Mouse (Mus musculus): ENCODE measurements at regions not wholly inside any gene's neighbourhood (a gene's known extent, or its start where the extent isn't known, plus 50 kb on each side); places are given as distances from the start of the nearest gene placed in this dataset.

- DNase-seq (ENCODE audit: low read depth in 2 of 2, low spot score in 2 of 2): no peak
These were observed 330.6 kb upstream of the Mki67 start for GRCm38 (mm10) chr7:136046645-136047363.

DNA sequence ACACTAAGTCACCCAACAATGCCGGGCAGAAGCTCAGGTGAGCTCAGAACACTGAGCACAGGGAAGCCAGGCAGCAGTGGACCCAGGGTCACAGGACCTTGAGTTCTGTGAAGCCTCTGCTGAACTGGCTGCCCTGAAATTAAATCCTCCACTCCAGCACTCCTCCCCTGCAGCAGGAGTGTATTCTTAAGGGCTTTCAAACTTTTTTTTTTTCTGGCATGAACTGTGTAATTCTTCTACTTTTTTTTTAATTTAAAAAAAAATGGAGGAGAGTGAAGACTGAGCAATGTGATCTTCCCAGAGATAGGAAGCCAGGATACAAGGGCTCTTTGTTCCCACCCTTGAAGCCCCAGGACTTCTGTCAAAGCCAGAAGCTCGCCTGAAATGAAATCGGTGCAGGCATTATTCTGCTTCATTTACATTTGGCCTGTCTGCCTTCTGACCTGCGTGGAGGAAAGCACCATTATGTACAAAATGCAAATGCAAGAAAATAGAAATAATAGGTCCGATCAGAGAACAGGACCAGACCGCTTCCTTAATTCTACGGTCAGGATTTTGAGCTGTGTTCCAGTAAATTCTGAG is 331.3 kb upstream of the Mki67 start:
- DNase-seq (ENCODE audit: low read depth in 2 of 2, low spot score in 2 of 2): no peak

DNA sequence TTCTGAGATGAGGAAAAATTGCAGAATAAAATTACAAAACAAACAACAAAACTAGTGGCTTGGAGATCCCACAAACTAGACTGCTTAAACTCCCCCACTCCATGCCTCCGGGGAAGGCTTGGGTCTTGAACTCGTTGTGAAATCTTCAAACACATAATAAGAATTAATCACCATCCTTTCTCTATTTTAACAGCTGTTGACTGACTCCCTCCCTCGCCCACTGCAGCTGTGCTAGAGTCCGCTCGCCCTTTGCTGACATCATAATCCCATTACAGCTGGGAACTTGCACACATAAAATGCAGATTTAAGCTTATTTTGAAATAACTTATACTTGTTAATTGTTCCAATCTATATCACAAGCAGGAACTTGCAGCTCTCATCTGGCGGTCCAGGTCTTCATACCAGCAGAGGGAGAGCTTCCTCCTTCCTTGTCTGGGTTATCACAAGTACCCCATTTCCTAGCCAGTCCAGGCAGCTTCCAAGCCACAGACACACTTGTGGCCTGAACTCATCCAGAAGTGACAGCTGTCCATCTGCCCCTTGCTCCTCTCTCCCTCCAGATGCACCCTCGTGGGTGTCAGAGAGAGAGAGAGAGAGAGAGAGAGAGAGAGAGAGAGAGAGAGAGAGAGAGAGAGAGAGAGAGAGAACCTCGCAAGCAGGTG is 332.9 kb upstream of the Mki67 start:
- no peak for DNase-seq (ENCODE audit: low read depth in 2 of 2, low spot score in 2 of 2)

DNA sequence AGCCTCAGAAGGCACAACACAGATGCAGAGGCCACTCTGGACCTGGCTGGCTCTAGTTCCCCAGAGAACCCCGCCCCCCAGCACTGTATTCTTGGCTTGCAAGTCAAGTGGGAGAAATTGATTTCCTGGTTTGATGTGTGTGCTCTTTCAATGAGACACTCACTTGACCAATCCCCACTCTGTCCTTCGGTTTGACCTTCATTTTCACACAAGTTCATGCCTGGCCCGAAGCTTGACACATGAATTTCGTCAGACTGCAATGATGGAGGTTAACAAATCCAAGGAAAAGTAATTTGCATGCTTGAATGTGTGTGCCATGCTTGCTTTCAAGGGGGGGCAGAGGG is 333.4 kb upstream of the Mki67 start:
- no peak for DNase-seq (ENCODE audit: low read depth in 2 of 2, low spot score in 2 of 2)

DNA sequence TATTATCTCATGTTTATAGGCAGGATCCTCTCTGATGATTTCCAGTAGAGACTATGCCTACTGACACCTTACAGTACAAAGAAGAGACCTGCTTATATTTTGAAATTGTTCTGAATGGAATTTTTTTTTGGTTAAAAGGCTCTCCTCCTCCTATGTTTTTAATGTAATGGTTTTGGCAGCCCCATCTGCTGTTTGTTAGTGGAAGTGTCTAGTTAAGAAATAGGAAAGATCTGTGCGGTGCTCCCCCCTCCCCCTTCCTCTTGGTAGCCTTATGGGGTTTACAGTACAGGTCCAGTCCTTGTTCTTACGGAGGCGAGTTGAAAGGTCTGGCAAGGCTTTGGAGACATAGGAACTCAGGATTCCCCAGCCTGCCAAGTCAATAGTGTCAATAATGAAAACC is 334.0 kb upstream of the Mki67 start:
- no peak for DNase-seq (ENCODE audit: low read depth in 2 of 2, low spot score in 2 of 2)

- DNase-seq (ENCODE audit: low read depth in 2 of 2, low spot score in 2 of 2): no peak
These were observed 340.8 kb upstream of the Mki67 start for GRCm38 (mm10) chr7:136056876-136057484.

GRCm38 (mm10) chr7:136058319-136058718 is 342.2 kb upstream of the Mki67 start:
- no peak for DNase-seq (ENCODE audit: low read depth in 2 of 2, low spot score in 2 of 2)

- DNase-seq (ENCODE audit: low read depth in 2 of 2, low spot score in 2 of 2): no peak
These were observed 342.9 kb upstream of the Mki67 start for GRCm38 (mm10) chr7:136058751-136059681.

DNA sequence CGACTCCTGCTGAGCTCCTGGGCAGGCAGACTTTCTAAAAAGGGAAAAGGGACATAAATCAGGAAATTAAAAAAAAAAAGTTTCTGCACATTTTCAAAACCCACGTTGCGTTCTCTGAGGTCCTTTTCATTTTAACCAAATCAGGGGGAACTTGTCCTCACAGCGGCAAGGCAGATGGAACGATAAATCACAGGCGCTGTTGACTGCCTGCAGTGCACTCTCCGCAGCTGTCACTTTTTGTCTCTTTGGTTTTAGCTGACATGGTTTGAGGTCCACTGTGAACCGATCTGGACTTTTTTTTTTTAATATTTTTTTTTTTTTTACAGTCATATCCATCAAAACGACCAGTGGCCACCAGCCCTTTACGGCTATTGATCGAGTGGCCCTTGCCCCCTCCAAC is 343.7 kb upstream of the Mki67 start:
- no peak for DNase-seq (ENCODE audit: low read depth in 2 of 2, low spot score in 2 of 2)

GRCm38 (mm10) chr7:136060339-136061073 is 344.3 kb upstream of the Mki67 start:
- no peak for DNase-seq (ENCODE audit: low read depth in 2 of 2, low spot score in 2 of 2)

GRCm38 (mm10) chr7:136062658-136063057 is 346.5 kb upstream of the Mki67 start:
- DNase-seq (ENCODE audit: low read depth in 2 of 2, low spot score in 2 of 2): no peak

- no peak for DNase-seq (ENCODE audit: low read depth in 2 of 2, low spot score in 2 of 2)
These were observed 349.0 kb upstream of the Mki67 start for GRCm38 (mm10) chr7:136065038-136065678.

DNA sequence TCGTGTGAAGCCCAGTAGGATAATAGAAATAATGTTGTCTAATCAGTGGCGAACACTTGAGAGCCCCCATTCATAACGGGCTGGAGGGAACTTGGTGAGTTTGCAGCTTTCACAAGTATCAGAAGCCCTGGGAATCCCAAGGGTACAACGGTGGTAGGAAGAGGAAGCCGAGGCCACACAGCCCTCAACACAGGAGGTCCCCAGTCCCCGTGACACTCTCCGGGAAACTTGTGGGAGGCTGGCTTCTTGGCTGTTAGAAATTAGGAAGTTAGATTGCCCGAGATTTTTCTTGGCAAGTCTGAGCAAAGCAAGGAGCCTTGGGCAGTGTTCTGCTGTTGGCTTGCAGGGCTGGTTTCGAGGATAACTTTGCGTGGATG is 349.5 kb upstream of the Mki67 start:
- no peak for DNase-seq (ENCODE audit: low read depth in 2 of 2, low spot score in 2 of 2)

DNA sequence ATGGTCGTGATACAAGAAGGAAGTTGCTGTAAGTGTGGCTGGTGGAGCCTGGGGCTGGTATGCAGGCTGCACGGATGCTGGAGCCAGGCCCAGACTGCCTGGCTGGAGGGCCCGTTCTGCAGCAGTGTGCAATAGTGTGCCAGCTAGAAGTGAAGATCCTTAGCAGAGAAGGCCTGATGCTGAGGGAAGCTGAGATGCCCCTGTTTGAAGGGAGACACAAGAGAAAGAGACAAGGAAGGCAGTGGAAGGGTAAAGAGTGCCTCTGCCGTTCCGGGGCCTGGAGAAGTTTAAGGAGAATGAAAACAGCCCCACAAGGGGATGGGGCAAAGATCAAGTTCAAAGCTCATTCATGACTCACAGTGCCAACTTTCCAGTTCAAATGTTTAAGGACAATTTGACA is 354.7 kb upstream of the Mki67 start:
- no peak for DNase-seq (ENCODE audit: low read depth in 2 of 2, low spot score in 2 of 2)

GRCm38 (mm10) chr7:136071331-136071730 is 355.2 kb upstream of the Mki67 start:
- no peak for DNase-seq (ENCODE audit: low read depth in 2 of 2, low spot score in 2 of 2)

DNA sequence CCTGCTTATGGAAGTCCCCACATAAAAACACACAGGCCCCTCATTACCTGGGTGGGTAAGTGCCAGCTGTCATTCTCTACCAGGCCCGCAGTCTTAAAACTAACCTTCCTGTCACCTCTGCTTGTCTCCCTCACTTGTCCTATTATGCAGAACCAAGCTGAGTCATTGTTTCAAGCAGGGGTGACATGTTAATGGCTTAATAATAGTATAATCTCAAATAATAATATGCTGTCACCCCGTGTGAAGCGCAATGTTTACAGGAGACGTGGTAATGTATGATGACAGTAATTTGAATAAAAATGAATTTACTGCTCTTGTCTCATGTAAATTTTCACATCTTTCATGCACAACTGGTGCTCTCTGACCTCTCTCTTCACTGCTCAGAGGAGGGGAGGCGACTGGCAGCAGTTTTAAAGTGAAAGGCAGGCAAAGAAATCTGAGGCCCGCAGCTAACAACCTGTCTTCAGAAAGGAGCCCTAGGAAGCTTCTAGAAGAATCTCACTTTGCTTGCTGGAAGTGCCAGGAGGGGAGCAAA is 357.2 kb upstream of the Mki67 start:
- no peak for DNase-seq (ENCODE audit: low read depth in 2 of 2, low spot score in 2 of 2)

GRCm38 (mm10) chr7:136074043-136074442 is 357.9 kb upstream of the Mki67 start:
- no peak for DNase-seq (ENCODE audit: low read depth in 2 of 2, low spot score in 2 of 2)

DNA sequence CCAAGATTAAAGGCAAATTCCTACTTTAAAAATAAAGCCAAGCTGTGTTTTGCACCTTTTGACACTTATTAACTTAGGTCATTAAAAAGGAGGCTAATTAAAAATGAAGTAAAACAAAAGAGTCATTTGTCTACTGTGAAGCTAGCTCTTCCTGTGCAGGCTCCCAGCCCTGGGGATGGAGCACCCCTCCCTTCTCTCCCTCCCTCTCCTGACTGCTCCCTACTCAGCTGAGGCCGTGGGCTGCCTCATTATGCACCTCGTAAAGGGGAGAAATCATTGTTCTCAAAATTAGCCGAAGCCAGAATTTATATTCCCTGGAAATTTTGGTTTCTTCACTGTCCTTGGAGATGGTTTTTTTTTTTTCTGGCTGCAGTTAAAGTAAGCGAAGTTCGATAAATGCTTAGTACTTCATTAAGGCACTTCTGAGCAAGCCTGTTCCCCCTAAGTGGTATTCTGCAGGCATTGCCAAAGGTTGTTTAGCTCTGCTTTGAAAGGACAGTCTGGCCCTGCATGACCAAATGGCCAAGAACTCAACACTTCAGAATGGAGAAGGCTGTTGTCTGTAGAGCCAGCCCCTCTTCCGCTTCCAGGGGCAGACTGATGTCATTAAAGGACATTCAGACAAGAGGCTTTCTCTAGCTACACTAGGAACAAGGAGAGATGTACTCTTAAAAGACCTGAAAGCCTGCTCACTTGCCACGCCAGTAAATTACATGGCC is 365.5 kb upstream of the Mki67 start:
- no peak for DNase-seq (ENCODE audit: low read depth in 2 of 2, low spot score in 2 of 2)

GRCm38 (mm10) chr7:136082253-136082867 is 366.2 kb upstream of the Mki67 start:
- DNase-seq (ENCODE audit: low read depth in 2 of 2, low spot score in 2 of 2): no peak
